Mouse (Mus musculus): Measurements from ENCODE around the gene Ets1. TPM values are rescaled to one million over a fixed set of nuclear protein-coding genes. Genes with fewer than 3 reads are reported as not detected.

The Ets1 gene
- total RNA-seq, 2 experiments from 2014 or later = 10.6 to 11.3 TPM

DNA sequence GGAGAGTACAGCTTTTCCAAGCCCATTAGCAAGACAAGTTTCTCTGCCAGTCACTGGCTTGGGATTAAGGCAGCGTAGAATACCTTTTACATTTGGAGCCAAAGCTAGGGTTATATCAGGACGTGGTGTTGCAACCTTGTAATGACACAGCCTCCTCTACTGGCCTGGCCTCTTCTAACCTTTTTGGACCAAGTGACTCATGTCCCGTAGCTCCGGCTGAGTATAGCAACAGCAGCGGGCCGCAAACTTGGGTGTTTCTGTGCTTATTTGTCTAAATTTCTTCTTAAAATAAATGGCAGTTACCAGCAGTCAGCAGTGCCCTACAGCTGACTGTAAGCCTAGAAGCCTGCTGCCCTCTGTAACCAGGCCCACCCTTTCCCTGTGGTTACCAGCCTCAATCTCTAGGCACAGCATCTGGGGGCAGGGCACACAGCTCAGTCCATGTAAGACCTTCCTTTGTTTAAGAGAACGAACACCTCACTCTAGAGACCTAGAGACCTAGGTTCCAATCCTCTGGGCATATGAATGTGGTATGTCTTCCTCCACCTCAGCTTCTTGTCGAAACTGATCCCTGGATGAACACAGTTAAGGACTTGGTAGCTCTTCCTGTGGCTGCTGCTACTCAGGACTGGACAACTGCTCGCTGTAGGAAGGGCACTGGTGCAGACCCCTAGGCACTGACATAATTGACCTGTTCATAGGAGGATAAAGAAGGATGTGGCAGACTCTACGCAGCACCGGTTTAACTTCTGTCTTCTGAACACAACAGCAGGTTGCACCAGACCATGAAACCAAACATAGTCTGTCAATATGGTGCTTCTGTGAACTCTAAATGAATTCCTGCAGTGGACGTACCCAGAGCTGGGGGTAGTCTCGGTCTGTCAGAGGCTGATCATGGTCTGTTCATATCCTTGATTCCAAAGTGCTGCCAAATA, 94.9 kb downstream of the Ets1 start:
- no peak for DNase-seq

DNA sequence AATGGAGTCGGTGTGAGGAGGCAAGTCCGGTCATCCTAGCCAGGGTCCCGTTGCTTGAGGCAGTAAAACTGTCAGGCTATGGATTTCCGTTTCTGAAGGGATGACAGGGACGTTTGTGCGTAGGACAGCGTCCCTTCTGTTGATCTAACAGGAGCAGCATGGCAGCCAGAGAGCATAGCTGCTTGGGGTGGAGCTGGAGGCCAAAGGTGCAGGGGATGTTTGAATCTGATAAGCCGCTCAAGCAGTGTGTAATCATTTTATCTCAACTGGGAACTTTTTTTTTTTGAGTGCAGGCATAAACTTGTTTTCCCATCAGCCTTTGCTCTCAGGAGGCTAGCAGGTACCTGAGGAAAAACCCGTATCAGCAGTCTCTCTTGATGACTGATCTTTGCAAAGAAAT, 95.8 kb downstream of the Ets1 start:
- no peak for DNase-seq

DNA sequence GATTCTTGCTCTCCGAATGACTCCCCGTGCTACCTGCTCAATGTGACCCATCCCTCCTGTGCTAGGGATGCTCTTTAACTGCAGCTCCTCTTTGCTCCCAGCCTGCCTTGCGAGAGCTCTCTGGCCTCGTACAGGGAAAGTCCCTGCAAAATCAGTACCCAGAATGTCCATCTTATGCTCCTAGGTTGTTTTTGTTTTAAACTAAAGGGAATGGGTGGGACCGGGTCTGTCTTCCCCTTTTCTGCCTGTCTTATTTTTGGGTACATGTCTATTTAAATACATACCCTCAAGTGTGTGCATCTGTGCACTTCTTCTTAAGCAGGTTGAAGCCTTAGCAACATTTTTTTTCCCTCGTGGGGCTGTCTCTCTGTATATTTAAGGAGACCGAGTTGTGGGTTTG, 99.0 kb downstream of the Ets1 start:
- no peak for DNase-seq

DNA sequence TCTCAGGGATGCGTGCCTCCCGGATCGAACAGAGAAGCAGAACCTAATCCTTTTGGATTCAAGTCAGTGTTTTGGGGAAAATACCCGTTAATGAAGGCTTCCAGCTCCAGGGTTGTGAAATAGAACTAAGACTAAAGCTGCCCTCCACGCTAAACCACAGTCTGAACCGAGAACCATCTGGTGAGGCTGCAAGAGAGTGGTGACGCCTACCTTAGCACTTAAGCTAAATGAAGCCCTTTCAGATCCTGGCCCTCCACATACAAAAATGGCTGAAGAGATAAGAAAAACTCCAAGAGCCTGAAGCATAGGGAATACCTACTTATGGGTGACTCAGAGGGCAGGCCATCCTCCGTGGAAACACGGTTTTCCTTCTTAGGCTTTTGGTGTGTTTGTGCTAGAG, 100.0 kb downstream of the Ets1 start:
- no peak for DNase-seq

DNA sequence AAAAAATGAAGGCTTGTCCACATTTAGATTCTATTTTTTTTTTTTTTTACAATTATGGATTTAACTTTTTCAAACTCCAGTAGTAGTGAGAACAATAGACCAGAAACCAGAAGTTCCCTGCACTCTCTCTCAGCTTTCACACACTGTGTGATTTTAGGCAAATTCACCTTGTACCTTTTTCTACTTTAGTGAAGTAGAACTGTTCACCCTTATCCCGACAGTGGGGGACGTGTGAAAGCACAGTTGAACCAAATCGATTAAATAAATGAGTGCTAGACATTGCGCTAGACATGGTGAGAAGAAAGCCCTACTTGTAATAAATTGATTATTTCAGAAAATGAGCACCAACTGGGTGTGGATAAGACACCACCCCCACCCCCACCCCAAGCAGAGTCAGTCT, 104.0 kb downstream of the Ets1 start:
- DNase-seq = no peak

DNA sequence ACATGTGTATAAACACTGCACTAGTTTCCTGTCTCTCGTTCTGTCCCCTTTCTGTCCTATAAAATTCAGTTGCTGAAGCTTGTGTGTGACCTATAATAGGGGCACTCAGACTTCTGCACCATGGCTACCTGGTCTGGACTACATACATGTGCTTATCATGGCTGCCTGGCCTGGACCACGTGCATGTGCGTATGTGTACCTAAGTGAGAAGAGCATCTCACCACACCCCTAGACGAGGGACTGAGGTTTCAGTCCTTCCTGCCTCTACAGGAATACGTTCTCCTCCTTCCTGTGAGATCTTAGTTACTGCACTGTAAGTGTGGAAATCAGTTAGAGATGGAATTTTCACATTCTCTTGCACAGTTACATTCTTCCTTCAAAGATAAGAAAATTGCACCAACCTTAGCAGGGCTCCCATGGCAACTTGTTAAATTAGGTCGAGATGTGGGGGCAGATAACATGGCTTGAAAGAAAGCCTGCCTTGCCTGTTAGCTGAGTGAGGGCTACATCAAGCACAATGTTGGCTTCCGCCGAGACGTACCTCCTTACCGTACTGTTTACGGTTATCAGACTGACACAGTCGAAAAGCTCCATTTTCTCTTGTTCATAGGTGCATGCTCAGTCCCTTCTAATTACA, 104.8 kb downstream of the Ets1 start:
- DNase-seq = no peak

DNA sequence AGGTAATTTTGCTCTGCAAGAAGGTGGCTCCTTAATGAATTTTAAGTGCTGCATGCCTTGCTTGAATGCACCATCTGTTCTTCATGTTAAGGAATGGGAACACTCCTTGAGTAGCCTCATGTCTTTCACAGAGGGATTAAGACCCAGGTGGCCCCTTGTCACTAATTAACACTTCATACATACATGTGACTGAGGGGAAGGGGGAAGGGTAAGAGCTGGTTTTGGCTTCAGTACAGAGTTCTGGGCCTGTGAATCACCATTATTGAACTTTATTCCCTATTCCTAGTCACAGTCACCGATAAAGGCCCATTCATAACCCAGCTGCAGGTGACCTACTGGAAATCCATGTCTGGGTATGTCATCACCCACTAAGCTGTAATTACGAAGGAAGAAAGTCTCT, 105.7 kb downstream of the Ets1 start:
- no peak for DNase-seq

DNA sequence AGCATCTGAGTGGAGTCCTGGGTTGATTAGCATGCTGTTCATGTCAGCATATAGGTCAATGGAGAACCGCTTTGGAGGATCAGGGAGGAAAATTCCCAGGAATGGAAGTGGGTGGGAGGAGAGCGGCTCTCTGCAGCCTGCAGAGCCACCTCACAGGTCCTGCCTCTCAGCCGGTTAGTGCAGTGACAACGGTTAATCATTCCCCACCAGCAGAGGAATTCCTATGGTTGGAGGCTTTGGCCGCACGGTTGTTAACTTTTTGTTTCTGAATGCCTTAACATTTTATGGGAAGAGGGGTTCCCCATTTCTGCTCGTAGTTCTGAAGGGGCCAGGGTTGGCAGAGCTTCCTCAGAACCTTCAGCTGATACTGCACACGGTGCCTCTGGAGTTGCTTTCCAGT, 107.1 kb downstream of the Ets1 start:
- DNase-seq = no peak

DNA sequence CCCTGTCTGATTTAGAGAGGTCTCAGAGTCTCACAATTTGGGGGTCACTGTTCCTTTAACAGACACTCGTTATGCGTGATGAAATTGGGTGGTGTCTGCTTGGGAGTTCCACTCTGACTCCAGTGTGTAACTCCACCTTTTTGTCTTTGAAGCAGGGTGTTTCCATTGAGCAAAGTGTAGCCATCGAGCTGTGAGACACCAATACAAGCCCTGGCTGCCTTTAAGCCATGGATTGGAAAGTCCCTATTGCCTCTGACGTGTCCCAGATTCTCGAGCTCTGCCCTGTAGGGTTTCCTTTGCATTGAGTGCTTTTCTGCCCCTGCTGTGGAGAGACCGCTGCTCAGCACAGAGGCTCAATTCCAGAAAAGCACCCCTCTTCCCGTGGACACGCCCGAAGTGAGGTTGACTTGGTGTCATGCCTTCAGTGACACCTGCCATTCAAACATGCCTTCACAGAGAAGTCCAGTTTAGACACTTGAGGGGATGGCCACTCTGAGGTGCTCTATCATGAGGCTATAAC, 107.7 kb downstream of the Ets1 start:
- no peak for DNase-seq

DNA sequence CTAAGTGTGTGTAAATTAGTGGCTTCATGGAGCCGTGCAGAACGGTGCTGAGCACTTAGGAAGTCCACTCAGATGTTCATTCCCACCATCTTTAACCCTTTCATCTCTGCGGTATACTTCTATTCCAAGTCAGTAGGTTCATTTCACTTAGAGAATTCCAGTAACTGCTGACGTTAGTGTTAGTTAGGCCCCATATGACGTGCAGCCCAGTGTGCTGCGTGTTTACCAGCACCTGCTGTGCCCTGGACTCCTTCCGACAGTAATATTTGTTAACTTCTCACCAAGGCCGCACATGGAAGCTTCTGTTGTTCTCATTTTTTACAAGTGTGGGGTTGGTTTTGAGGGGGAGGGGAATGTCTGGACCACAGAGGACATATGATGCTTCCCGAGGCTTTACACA, 108.3 kb downstream of the Ets1 start:
- no peak for DNase-seq

DNA sequence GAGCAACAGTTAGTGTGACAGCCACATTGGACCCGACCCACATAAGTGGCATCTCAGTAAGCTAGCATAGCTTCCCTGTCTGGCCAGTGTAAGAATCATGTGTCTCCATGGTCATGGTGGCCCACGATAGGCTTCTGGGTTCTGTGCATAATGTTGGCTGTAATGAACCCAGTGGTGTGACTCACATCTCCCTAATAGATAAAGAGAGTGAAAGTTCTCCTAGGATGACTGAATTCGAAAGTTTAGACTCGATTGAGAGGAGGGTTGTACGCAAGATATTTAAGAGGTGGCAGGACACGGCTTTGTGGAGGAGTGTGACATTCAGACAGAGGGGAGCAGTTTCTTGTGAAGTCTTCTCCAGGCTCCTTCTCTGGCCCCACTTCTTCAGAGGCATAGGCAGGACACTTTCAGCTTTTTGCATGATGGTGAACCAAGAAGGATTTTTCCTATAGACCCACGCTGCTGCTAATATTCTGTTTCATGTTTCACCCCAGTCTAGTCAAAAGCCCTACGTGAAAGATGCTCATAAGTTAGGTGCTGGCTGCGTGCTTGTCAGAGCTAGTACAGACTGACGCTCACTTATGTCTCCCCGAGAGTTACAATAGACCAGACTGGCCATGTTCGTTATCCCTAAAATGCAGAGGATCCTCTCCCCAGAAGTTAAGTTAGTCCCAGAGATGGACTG, 109.2 kb downstream of the Ets1 start:
- no peak for DNase-seq

DNA sequence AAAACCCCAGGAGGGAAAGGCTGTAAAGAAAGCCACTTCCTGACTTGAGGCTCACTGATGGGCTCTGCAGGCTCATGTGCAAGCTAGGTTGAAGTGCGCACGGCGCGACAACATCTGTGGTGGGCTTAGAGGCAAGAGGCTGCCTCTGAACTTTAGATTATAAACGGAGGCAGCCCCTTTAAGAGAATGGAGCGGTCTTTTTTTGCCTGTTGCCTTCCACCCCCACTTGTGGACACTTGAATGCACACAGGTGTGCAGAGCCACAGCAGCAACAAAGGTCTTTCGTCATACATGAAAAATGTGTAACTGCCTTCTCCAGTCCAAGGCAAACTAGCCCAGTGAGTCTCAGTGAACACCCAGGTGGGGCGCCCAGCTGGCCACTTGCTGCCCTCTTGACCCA, 110.0 kb downstream of the Ets1 start:
- DNase-seq = no peak

DNA sequence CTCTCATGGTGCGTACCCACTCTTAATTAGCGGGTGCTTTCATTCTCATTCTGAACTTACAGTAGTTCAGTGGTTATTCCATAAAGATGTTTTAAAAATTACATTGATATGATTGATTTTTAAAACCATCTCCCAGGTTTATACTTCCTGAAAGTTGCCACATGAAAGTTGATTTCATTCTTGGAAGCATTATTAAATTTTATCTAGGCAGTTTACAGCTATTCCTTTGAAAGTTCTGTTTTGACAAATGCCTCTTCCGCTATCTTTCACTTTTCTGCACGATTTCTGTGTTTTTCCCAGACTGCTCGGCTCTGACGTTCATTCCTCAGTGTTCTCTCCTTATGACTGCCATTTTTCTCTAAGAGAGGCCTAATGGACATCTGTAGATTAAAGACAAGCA, 110.6 kb downstream of the Ets1 start:
- DNase-seq = no peak

DNA sequence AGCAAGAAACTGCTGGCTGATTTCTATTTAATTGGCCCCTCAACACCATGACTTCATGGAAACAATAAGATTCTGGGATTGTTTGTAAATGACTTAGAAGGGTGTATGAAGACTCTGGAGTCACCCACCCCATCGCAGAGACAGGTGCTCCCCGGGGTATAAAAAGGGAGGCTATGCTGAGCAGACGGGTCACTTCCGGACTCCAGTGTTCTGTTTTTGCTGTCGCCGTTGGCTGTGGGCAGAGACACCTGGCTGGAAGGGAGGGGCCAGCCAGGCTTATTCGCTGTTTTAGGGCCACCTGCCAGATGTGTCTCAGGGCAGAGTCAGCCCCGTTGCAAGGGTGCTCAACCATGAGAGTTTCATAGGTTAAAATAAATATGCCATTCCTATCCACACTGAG, 111.6 kb downstream of the Ets1 start:
- no peak for DNase-seq

DNA sequence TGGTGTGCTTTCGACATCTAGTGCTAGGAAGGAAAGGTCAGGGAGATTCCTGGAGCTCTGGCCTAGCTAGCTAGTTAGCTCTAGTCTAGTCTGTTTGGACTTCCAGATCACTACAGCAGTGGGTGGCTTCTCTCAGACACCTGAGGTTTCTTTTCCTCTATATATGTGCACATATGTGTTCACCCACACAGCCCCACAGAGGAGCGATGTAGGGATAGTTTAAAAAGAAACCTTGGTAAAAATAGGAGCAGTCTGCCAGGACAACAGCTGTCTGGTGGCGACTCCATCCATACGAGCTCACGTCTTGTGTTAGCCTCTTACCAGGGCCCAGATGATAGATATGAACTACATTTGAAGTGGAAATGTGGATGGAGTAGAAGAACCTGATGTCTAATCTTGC, 112.5 kb downstream of the Ets1 start:
- no peak for DNase-seq

DNA sequence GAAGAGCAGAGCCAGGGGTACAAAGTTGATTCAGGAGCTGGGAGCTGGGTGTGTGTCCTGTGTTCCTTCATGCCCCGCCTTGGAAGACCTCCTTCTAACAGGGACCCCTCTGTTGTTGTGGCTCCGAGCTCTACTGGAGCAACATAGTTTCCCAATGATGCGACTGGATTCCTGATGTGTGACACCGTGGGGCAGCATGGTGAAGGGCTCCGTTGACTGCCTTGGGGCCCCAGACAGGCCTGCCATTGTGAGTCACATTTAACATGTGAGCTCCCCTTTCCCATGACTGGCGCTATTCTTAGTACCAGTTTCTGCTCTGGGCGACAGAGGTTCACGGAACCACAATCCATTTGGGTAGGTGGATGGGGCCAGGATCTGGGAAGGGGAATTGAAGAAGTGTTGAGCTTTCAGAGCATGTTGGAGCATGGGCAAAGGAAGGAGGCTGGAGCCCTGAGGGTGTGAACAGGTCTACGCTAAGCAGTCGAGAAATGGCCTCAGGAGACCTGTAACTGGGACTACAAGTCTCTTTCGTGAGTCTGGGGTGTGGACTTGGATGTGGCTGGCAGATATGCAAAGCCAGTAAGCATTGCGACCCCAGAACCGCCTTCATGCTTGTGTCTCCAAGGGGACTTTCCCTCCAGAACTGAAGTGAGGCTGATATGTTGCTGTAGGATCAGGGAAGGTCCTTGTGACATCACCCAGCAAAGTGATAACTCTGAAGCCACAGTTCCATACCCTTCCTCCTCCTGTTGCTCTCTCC, 113.9 kb downstream of the Ets1 start:
- DNase-seq = no peak

DNA sequence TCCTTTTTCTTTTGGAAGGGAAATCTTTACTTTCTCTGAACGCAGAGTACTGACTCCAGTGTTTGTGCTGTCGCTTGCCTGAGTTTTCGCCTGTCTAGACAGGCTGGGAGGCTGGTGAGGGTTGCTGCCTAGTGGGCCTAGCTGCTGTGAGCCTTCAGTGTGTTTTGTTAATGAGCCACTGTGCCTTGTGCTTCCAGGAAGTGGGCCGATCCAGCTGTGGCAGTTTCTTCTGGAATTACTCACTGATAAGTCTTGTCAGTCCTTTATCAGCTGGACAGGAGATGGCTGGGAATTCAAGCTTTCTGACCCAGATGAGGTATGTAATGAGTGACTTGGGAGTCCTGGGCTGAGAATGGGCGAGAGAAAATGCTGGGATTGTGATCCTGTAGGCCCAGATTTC, 116.6 kb downstream of the Ets1 start:
- DNase-seq = no peak

DNA sequence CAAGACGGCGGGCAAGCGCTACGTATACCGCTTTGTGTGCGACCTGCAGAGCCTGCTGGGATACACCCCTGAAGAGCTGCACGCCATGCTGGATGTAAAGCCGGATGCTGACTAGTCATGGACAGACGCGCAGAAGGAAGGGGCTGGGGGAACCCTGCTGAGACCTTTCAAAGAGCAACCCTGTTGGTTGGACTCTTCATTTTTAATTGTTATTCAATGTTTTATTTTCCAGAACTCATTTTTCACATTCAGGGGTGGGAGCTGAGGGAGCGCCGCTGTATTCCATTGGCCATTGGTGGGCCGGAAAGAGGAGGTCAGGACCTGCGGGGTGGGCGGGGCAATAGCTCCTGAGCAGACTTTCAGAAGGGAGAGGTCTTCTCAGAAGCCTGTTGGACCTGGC, 118.3 kb downstream of the Ets1 start:
- DNase-seq = no peak

DNA sequence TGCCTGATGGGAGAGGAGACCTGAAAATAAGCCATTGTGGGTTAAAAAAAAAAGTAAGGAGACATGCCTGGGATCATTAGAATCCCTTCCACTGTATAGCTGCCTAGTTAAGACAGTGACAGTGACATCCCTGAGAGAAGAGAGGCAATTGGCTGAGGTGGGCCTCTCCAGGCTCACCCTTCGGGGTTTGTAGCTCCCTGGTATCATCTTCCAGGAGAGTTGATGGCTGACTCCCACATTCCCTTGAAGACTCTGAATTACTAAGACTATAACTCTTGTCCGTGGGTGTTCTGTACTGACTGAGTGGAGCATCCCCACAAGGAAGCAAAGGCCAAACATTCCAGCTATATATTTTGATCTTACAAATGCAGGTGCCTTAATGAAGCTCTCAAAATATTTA, 120.0 kb downstream of the Ets1 start:
- DNase-seq = no peak

DNA sequence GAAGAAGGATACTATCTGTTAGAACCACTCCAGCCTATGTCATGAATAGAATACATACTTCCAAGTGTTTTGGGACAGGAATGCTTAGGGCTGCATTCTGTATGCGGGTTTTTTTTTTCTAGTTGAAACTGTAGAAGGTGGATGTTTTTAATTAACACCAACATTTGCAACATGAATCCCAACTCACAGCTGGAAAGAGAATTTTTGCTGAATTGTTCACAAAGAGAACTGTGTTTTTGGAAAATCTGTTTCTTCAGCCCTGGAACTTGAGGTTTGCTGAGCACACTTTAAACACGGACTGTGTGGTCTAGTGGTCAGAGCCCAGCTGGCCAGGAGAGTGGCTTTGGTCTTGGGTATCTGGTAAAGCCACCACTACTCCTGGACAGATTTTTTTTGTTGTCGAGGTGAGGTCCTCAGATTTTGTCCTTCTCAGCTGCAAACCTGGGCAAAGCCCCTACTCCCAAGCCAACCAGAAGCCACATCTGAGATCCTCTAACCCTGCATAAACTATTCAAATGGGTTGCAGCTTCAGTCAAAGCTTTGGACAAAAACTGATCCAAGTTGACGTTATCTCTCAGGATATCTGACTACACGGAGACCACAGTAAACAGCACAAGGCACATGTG, 122.4 kb downstream of the Ets1 start:
- DNase-seq = no peak

DNA sequence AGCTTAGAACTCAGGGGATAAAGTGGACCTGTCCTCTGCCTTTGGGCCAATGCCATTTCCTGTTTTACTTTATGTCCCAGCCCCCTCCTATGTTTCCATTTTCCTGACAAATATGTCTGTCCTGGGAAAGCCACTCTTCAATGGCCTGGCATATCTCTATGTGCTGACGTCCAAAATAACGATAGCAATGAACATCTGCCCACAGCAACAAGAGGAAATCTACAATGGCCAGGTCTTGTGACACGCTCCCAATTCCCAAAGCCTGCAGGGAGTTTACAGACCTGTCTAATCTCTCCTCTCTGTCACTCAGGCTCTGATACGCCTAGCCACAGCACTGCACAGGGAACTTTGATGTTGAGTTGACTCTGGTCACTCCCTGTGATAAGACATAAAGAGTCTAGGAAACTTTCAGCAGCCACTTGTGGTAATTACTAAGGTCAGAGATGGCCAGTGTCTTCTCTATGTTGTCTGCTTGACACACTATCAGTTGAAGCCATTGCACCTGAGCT, 124.7 kb downstream of the Ets1 start:
- no peak for DNase-seq

DNA sequence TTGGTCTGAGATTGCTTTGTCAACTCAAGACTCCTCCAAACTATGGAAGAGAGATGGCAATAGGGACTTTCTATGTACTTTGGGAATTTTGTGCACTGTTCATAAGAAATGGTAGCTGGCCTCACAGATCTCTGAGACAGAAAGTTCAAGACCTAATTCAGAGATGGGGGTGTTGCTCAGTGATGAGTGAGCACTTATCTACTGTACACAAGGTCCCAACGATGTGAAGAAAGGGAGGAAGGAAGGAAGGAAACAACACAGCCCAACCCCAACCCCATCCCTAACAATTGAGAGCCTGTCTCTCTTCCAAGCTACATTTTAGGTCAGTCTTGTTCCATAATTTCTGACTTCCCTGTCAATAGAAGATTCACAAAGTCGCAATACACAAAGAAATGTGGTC, 125.3 kb downstream of the Ets1 start:
- DNase-seq = no peak

Measured in layer of hippocampus, postnatal 36 days (tissue).